Mouse (Mus musculus): ENCODE measurements around the gene Gatd1. TPM values are rescaled to one million over a fixed set of nuclear protein-coding genes. Genes with fewer than 3 reads are reported as not detected.
"Not testable (repeated sequence)": the region's sequence is repeated elsewhere in the genome, so short reads cannot be mapped to it uniquely, and the experiment has no call there.

The Gatd1 gene
- polyA plus RNA-seq, 1 experiment, result 23.3 TPM

- H3K4me3 ChIP-seq (ENCODE audit: control insufficient read depth, low read depth, low read length), result no peak overlapping the region
- H3K4me1 ChIP-seq (ENCODE audit: control insufficient read depth, insufficient read depth, low read length), result peaks cover 13% of the 10 kb centered on the region
- H3K27ac ChIP-seq (ENCODE audit: control insufficient read depth, insufficient read depth, low read depth, low read length), result no peak overlapping the region
- no peaks in the 10 kb centered on the region for H3K27me3 ChIP-seq (ENCODE audit: control insufficient read depth, insufficient read depth, low read length)
- H3K36me3 ChIP-seq (ENCODE audit: control insufficient read depth, insufficient read depth, low read length), result no peaks in the 10 kb centered on the region
- TF ChIP-seq POLR2A (IDR thresholded peaks at IDR 0.05; ENCODE audit: control insufficient read depth, low read depth, low read length), result no peak
- no peak for TF ChIP-seq CTCF (IDR thresholded peaks at IDR 0.05; ENCODE audit: control insufficient read depth, insufficient read depth, insufficient replicate concordance, low read depth, low read length)
Observed at GRCm38 (mm10) chr7:141451928-141452327, 38.0 kb upstream of the Gatd1 start.

GRCm38 (mm10) chr7:141447110-141447991 is 33.4 kb upstream of the Gatd1 start, which contains the start of gene Rplp2:
Gene Rplp2 (plus strand): TSS chr7:141447370.
- peaks cover 12% of the 10 kb centered on the region for H3K4me1 ChIP-seq (ENCODE audit: control insufficient read depth, insufficient read depth, low read length)
- H3K4me3 ChIP-seq (ENCODE audit: control insufficient read depth, low read depth, low read length), result peak within 1 kb of the TSS; percentile 93
- peak within 1 kb of the TSS; percentile 92 for H3K27ac ChIP-seq (ENCODE audit: control insufficient read depth, insufficient read depth, low read depth, low read length)
- H3K36me3 ChIP-seq (ENCODE audit: control insufficient read depth, insufficient read depth, low read length), result no peaks in the 10 kb centered on the region
- TF ChIP-seq POLR2A (IDR thresholded peaks at IDR 0.05; ENCODE audit: control insufficient read depth, low read depth, low read length) (peak; percentile 95), CTCF (IDR thresholded peaks at IDR 0.05; ENCODE audit: control insufficient read depth, insufficient read depth, insufficient replicate concordance, low read depth, low read length) (no peak)
- H3K27me3 ChIP-seq (ENCODE audit: control insufficient read depth, insufficient read depth, low read length), result no peaks in the 10 kb centered on the region

GRCm38 (mm10) chr7:141446374-141446773 is 32.4 kb upstream of the Gatd1 start:
- H3K27me3 ChIP-seq (ENCODE audit: control insufficient read depth, insufficient read depth, low read length); H3K4me3 ChIP-seq (ENCODE audit: control insufficient read depth, low read depth, low read length); H3K27ac ChIP-seq (ENCODE audit: control insufficient read depth, insufficient read depth, low read depth, low read length); H3K36me3 ChIP-seq (ENCODE audit: control insufficient read depth, insufficient read depth, low read length): not testable (repeated sequence)
- H3K4me1 ChIP-seq (ENCODE audit: control insufficient read depth, insufficient read depth, low read length), result peaks cover 12% of the 10 kb centered on the region

GRCm38 (mm10) chr7:141443828-141444237 is 29.9 kb upstream of the Gatd1 start, which contains the start of gene Pidd1:
Gene Pidd1 (minus strand): TSS chr7:141444025.
- Histone ChIP-seq H3K36me3 (ENCODE audit: control insufficient read depth, insufficient read depth, low read length) (no peaks in the 10 kb centered on the region), H3K27ac (ENCODE audit: control insufficient read depth, insufficient read depth, low read depth, low read length) (no peak within 1 kb of the TSS), H3K4me1 (ENCODE audit: control insufficient read depth, insufficient read depth, low read length) (peaks cover 12% of the 10 kb centered on the region), H3K4me3 (ENCODE audit: control insufficient read depth, low read depth, low read length) (peak within 1 kb of the TSS; percentile 44), H3K27me3 (ENCODE audit: control insufficient read depth, insufficient read depth, low read length) (no peaks in the 10 kb centered on the region)
- TF ChIP-seq CTCF (IDR thresholded peaks at IDR 0.05; ENCODE audit: control insufficient read depth, insufficient read depth, insufficient replicate concordance, low read depth, low read length), result no peak
- no peak for TF ChIP-seq POLR2A (IDR thresholded peaks at IDR 0.05; ENCODE audit: control insufficient read depth, low read depth, low read length)

GRCm38 (mm10) chr7:141443081-141443821 is 29.3 kb upstream of the Gatd1 start:
- H3K4me3 ChIP-seq (ENCODE audit: control insufficient read depth, low read depth, low read length), result peak overlapping the region; percentile 44
- H3K4me1 ChIP-seq (ENCODE audit: control insufficient read depth, insufficient read depth, low read length), result peaks cover 9% of the 10 kb centered on the region
- no peaks in the 10 kb centered on the region for H3K27me3 ChIP-seq (ENCODE audit: control insufficient read depth, insufficient read depth, low read length)
- TF ChIP-seq POLR2A (IDR thresholded peaks at IDR 0.05; ENCODE audit: control insufficient read depth, low read depth, low read length), result no peak
- TF ChIP-seq CTCF (IDR thresholded peaks at IDR 0.05; ENCODE audit: control insufficient read depth, insufficient read depth, insufficient replicate concordance, low read depth, low read length), result no peak
- H3K36me3 ChIP-seq (ENCODE audit: control insufficient read depth, insufficient read depth, low read length), result no peaks in the 10 kb centered on the region
- no peak overlapping the region for H3K27ac ChIP-seq (ENCODE audit: control insufficient read depth, insufficient read depth, low read depth, low read length)

- Histone ChIP-seq H3K4me3 (ENCODE audit: control insufficient read depth, low read depth, low read length) (no peak overlapping the region), H3K27me3 (ENCODE audit: control insufficient read depth, insufficient read depth, low read length) (no peaks in the 10 kb centered on the region), H3K4me1 (ENCODE audit: control insufficient read depth, insufficient read depth, low read length) (peaks cover 12% of the 10 kb centered on the region), H3K27ac (ENCODE audit: control insufficient read depth, insufficient read depth, low read depth, low read length) (no peak overlapping the region), H3K36me3 (ENCODE audit: control insufficient read depth, insufficient read depth, low read length) (no peaks in the 10 kb centered on the region)
- TF ChIP-seq CTCF (IDR thresholded peaks at IDR 0.05; ENCODE audit: control insufficient read depth, insufficient read depth, insufficient replicate concordance, low read depth, low read length) (no peak), POLR2A (IDR thresholded peaks at IDR 0.05; ENCODE audit: control insufficient read depth, low read depth, low read length) (no peak)
Observed at GRCm38 (mm10) chr7:141442199-141442598, 28.3 kb upstream of the Gatd1 start.

GRCm38 (mm10) chr7:141441460-141441859 is 27.5 kb upstream of the Gatd1 start:
- no peak for TF ChIP-seq CTCF (IDR thresholded peaks at IDR 0.05; ENCODE audit: control insufficient read depth, insufficient read depth, insufficient replicate concordance, low read depth, low read length)
- no peak for TF ChIP-seq POLR2A (IDR thresholded peaks at IDR 0.05; ENCODE audit: control insufficient read depth, low read depth, low read length)
- H3K27ac ChIP-seq (ENCODE audit: control insufficient read depth, insufficient read depth, low read depth, low read length), result no peak overlapping the region
- H3K4me3 ChIP-seq (ENCODE audit: control insufficient read depth, low read depth, low read length), result no peak overlapping the region
- peaks cover 12% of the 10 kb centered on the region for H3K4me1 ChIP-seq (ENCODE audit: control insufficient read depth, insufficient read depth, low read length)
- H3K27me3 ChIP-seq (ENCODE audit: control insufficient read depth, insufficient read depth, low read length), result no peaks in the 10 kb centered on the region
- no peaks in the 10 kb centered on the region for H3K36me3 ChIP-seq (ENCODE audit: control insufficient read depth, insufficient read depth, low read length)
